Comparison of ENCODE assay signal across 8 mouse cellular contexts in the genomic region with DNA sequence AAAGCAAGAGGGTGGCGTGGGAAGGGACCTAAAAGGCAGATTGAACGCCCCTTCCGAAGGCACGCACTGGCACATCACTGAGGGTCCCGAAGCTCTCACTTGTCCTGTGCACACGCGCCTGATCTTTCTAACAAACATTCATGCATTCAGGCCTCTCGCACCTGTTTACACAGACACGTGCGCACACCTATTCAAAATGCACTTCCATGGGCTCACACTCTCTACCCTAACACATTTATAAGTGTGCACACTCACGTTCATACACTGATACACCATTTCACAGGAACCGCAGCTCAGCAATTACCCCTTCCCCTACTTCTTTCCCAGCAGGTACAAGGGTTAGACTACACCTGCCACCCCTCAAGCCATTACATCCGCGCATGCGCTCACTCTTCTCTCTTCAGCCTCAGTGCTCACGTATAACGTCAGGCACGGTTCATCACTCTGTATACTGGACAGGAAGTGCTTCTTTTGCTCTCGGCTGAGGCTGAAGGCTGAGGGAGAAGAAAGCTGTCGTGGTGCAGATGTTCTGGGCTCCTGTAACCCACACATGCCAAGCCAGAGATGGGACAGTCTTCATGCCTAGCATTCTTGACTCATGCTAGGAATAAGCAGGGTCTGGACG. TPM values are rescaled to one million over a fixed set of nuclear protein-coding genes. Genes with fewer than 3 reads are reported as not detected.
DNase-seq lines count a peak whose midpoint lies in the region; ATAC-seq and TF ChIP-seq lines count a peak whose summit lies in the region.

No protein-coding gene starts in this region.

- H3K27ac ChIP-seq in testis, adult 2 months (ENCODE audit: control insufficient read depth, insufficient read depth, low read depth, low read length): peak overlapping the region; percentile 55; the same call in 1 of the 2 replicates
- H3K27ac ChIP-seq in hindbrain, embryonic 15.5 days (replicated peaks): no peak overlapping the region
- no peak overlapping the region for H3K27ac ChIP-seq in liver, embryonic 12.5 days
- no peak overlapping the region for H3K27ac ChIP-seq in olfactory bulb, adult 2 months (ENCODE audit: insufficient read depth, low read depth, low read length)

- TF ChIP-seq POLR2A in testis, adult 2 months (IDR thresholded peaks at IDR 0.05; ENCODE audit: control insufficient read depth, low read depth, low read length): no peak
- no peak for TF ChIP-seq POLR2A in olfactory bulb, adult 2 months (IDR thresholded peaks at IDR 0.05; ENCODE audit: insufficient read depth, low read depth, low read length)

- peak overlapping the region; percentile 13 for H3K4me3 ChIP-seq in testis, adult 2 months (ENCODE audit: control insufficient read depth, low read depth, low read length)
- peak overlapping the region; percentile 69 for H3K4me3 ChIP-seq in hindbrain, embryonic 15.5 days
- peak overlapping the region; percentile 66 for H3K4me3 ChIP-seq in liver, embryonic 12.5 days
- peak overlapping the region; percentile 72 for H3K4me3 ChIP-seq in olfactory bulb, adult 2 months (ENCODE audit: insufficient read depth, low read depth, low read length)

- WGBS in hindbrain, embryonic 15.5 days: 9% methylated on average over 21 of the region's 21 CpGs
- WGBS in liver, embryonic 12.5 days (ENCODE audit: insufficient replicate concordance): 10% methylated on average over 21 of the region's 21 CpGs
- WGBS in olfactory bulb, adult 2 months: 21% methylated on average over 21 of the region's 21 CpGs

- peaks cover 25% of the 10 kb centered on the region for H3K4me1 ChIP-seq in testis, adult 2 months (ENCODE audit: control insufficient read depth, insufficient read depth, low read length)
- peaks cover 77% of the 10 kb centered on the region for H3K4me1 ChIP-seq in hindbrain, embryonic 15.5 days (replicated peaks)
- peaks cover 72% of the 10 kb centered on the region for H3K4me1 ChIP-seq in liver, embryonic 12.5 days
- peaks cover 37% of the 10 kb centered on the region for H3K4me1 ChIP-seq in olfactory bulb, adult 2 months (ENCODE audit: control insufficient read depth, insufficient read depth, low read length)

- 0 out of 2 replicates have a peak overlapping the region, but pooled peaks have one; percentile 75 for H3K9ac ChIP-seq in hindbrain, embryonic 15.5 days
- H3K9ac ChIP-seq in liver, embryonic 12.5 days: peak overlapping the region; percentile 74; the same call in 1 of the 2 replicates

- no peaks in the 10 kb centered on the region for H3K9me3 ChIP-seq in hindbrain, embryonic 15.5 days
- H3K9me3 ChIP-seq in liver, embryonic 12.5 days (replicated peaks): no peaks in the 10 kb centered on the region

- no peak for TF ChIP-seq CTCF in testis, adult 2 months (IDR thresholded peaks at IDR 0.05; ENCODE audit: control insufficient read depth, insufficient read depth, insufficient replicate concordance, low read depth, low read length)
- no peak for TF ChIP-seq CTCF in olfactory bulb, adult 2 months (IDR thresholded peaks at IDR 0.05; ENCODE audit: insufficient read depth, low read depth, low read length)

- no peak for DNase-seq in testis, postnatal 10 days (ENCODE audit: low spot score)
- DNase-seq in embryo, embryonic 11 days: peak; percentile 40
- DNase-seq in left cerebral cortex, adult 18-20 months (ENCODE audit: low spot score in 2 of 2): no peak
- DNase-seq in urinary bladder, adult 2 months (ENCODE audit: low spot score): no peak

- 0 out of 2 replicates have a peak, but pooled peaks cover 2% of the 10 kb centered on the region for H3K27me3 ChIP-seq in testis, adult 2 months (ENCODE audit: control insufficient read depth, insufficient read depth, low read length)
- peaks cover 19% of the 10 kb centered on the region for H3K27me3 ChIP-seq in hindbrain, embryonic 15.5 days
- peaks cover 77% of the 10 kb centered on the region for H3K27me3 ChIP-seq in liver, embryonic 12.5 days (replicated peaks)

- no peak for ATAC-seq in hindbrain, embryonic 15.5 days (ENCODE audit: low FRiP score, low read depth)
- no peak for ATAC-seq in liver, embryonic 12.5 days

- H3K36me3 ChIP-seq in testis, adult 2 months (ENCODE audit: control insufficient read depth, insufficient read depth, low read length): no peaks in the 10 kb centered on the region
- H3K36me3 ChIP-seq in hindbrain, embryonic 15.5 days: no peaks in the 10 kb centered on the region
- H3K36me3 ChIP-seq in liver, embryonic 12.5 days: 0 out of 2 replicates have a peak, but pooled peaks cover 3% of the 10 kb centered on the region

- H3K4me2 ChIP-seq in hindbrain, embryonic 15.5 days: peak overlapping the region; percentile 98
- peak overlapping the region; percentile 80 for H3K4me2 ChIP-seq in liver, embryonic 12.5 days

RNA-seq across cellular contexts. Expression of a gene that starts 0.6 kb away (rescaled TPM):
- polyA plus RNA-seq in testis, adult 2 months (2012; rRNA removed): 6.8 and 9.5 TPM in 2 replicates
- 24.8 and 29.2 TPM in 2 replicates for polyA plus RNA-seq in hindbrain, embryonic 15.5 days (2015; fragmentation: Nextera tagmentation; extraction: Ambion mirVana)
- polyA plus RNA-seq in liver, embryonic 12.5 days (2016; fragmentation: Nextera tagmentation; extraction: Ambion mirVana): 12.0 and 14.1 TPM in 2 replicates
- polyA plus RNA-seq in olfactory bulb, adult 2 months (2012; ENCODE audit: insufficient read depth, insufficient read length, low replicate concordance, missing spikeins): not detected in 2 replicates
- 10 to 100 TPM; 11.1 to 14.2 TPM for total RNA-seq in left cerebral cortex, adult 18-20 months (2021)
- 74.1 and 87.8 TPM in 2 replicates for polyA plus RNA-seq in urinary bladder, adult 2 months (2012; rRNA removed)

RNA-seq across cellular contexts. Expression of a gene that starts 3.6 kb away (rescaled TPM):
- 16.3 and 16.4 TPM in 2 replicates for polyA plus RNA-seq in testis, adult 2 months (2012; rRNA removed)
- polyA plus RNA-seq in hindbrain, embryonic 15.5 days (2015; fragmentation: Nextera tagmentation; extraction: Ambion mirVana): 34.7 and 36.9 TPM in 2 replicates
- 25.7 and 27.2 TPM in 2 replicates for polyA plus RNA-seq in liver, embryonic 12.5 days (2016; fragmentation: Nextera tagmentation; extraction: Ambion mirVana)
- not detected in 2 replicates for polyA plus RNA-seq in olfactory bulb, adult 2 months (2012; ENCODE audit: insufficient read depth, insufficient read length, low replicate concordance, missing spikeins)
- total RNA-seq in left cerebral cortex, adult 18-20 months (2021): 10 to 100 TPM; 18.2 to 21.3 TPM
- 12.8 and 14.6 TPM in 2 replicates for polyA plus RNA-seq in urinary bladder, adult 2 months (2012; rRNA removed)

RNA-seq across cellular contexts. Expression of a gene that starts 17.5 kb away (rescaled TPM):
- polyA plus RNA-seq in testis, adult 2 months (2012; rRNA removed): 38.8 and 39.6 TPM in 2 replicates
- 49.5 and 50.4 TPM in 2 replicates for polyA plus RNA-seq in hindbrain, embryonic 15.5 days (2015; fragmentation: Nextera tagmentation; extraction: Ambion mirVana)
- 103 TPM in 2 replicates for polyA plus RNA-seq in liver, embryonic 12.5 days (2016; fragmentation: Nextera tagmentation; extraction: Ambion mirVana)
- not detected in 2 replicates for polyA plus RNA-seq in olfactory bulb, adult 2 months (2012; ENCODE audit: insufficient read depth, insufficient read length, low replicate concordance, missing spikeins)
- 10 to 100 TPM; 24.5 to 29.0 TPM for total RNA-seq in left cerebral cortex, adult 18-20 months (2021)
- 28.4 and 31.5 TPM in 2 replicates for polyA plus RNA-seq in urinary bladder, adult 2 months (2012; rRNA removed)

RNA-seq across cellular contexts. Expression of a gene that starts 22.6 kb away (rescaled TPM):
- polyA plus RNA-seq in testis, adult 2 months (2012; rRNA removed): 1.6 and 2.1 TPM in 2 replicates
- not detected in 2 replicates for polyA plus RNA-seq in hindbrain, embryonic 15.5 days (2015; fragmentation: Nextera tagmentation; extraction: Ambion mirVana)
- 0.22 and 0.30 TPM in 2 replicates for polyA plus RNA-seq in liver, embryonic 12.5 days (2016; fragmentation: Nextera tagmentation; extraction: Ambion mirVana)
- not detected in 2 replicates for polyA plus RNA-seq in olfactory bulb, adult 2 months (2012; ENCODE audit: insufficient read depth, insufficient read length, low replicate concordance, missing spikeins)
- total RNA-seq in left cerebral cortex, adult 18-20 months (2021): not detected
- polyA plus RNA-seq in urinary bladder, adult 2 months (2012; rRNA removed): 0.23 and 0.24 TPM in 2 replicates

RNA-seq across cellular contexts. Expression of a gene that starts 44.8 kb away (rescaled TPM):
- 61.4 and 62.8 TPM in 2 replicates for polyA plus RNA-seq in testis, adult 2 months (2012; rRNA removed)
- 33.5 and 43.9 TPM in 2 replicates for polyA plus RNA-seq in hindbrain, embryonic 15.5 days (2015; fragmentation: Nextera tagmentation; extraction: Ambion mirVana)
- 34.6 and 39.1 TPM in 2 replicates for polyA plus RNA-seq in liver, embryonic 12.5 days (2016; fragmentation: Nextera tagmentation; extraction: Ambion mirVana)
- not detected in 2 replicates for polyA plus RNA-seq in olfactory bulb, adult 2 months (2012; ENCODE audit: insufficient read depth, insufficient read length, low replicate concordance, missing spikeins)
- 10 to 100 TPM; 43.6 to 45.6 TPM for total RNA-seq in left cerebral cortex, adult 18-20 months (2021)
- polyA plus RNA-seq in urinary bladder, adult 2 months (2012; rRNA removed): 61.1 and 70.4 TPM in 2 replicates

Comparison
In these comparisons a context has a peak if more than half of its experiments do, and no peak if none do; other contexts are left out.
1. H3K4me3 ChIP-seq: peak in every context shown above with its lines; median percentile 72 in olfactory bulb, adult 2 months; 69 in hindbrain, embryonic 15.5 days; 66 in liver, embryonic 12.5 days; 13 in testis, adult 2 months.
2. RNA of a gene that starts 3.6 kb away (polyA plus RNA-seq): 34.7 to 36.9 TPM in hindbrain, embryonic 15.5 days, 25.7 to 27.2 TPM in liver, embryonic 12.5 days, 16.3 to 16.4 TPM in testis, adult 2 months and 12.8 to 14.6 TPM in urinary bladder, adult 2 months; not detected in olfactory bulb, adult 2 months; every median in the first group is over 10 times any median in the second.
3. RNA of a gene that starts 17.5 kb away (polyA plus RNA-seq): 103 TPM in liver, embryonic 12.5 days, 49.5 to 50.4 TPM in hindbrain, embryonic 15.5 days, 38.8 to 39.6 TPM in testis, adult 2 months and 28.4 to 31.5 TPM in urinary bladder, adult 2 months; not detected in olfactory bulb, adult 2 months; every median in the first group is over 10 times any median in the second.